ENCODE assay signal across 9 mouse cellular contexts in the genomic region with DNA sequence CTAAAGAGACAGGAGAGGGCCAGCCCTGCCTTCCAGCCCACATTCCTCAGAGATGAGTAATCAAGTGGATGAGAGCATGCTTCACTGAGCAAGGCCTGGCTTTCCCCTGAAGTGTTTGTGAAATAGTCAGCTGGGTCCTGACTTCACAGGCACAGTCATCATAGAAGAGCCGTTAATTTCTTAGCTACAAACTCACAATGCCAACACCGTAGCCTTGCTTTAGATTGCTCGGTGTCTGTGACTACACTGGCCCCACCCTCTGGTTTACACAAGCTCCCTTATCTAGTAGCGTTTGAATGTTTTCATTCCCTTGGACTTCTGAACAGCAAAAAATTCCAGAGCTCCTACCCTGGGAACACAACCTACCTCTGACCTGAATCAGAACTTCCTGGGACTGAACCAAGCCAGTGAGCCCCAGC. TPM values are rescaled to one million over a fixed set of nuclear protein-coding genes. Genes with fewer than 3 reads are reported as not detected.
DNase-seq lines count a peak whose midpoint lies in the region; ATAC-seq lines count a peak whose summit lies in the region.
"Had no signal": no experiment of that assay in that cellular context is flagged by ENCODE, and none has a peak within 500 bp of the region (broad histone marks: within the 10 kb centered on the region; RNA-seq: fewer than 3 reads in every experiment).

No protein-coding gene starts in this region.

- H3K4me3 ChIP-seq in hindbrain, embryonic 10.5 days: no peak overlapping the region
- no peak overlapping the region for H3K4me3 ChIP-seq in hindbrain, embryonic 14.5 days (replicated peaks; ENCODE audit: low read length)
- no peak overlapping the region for H3K4me3 ChIP-seq in liver, embryonic 16.5 days (ENCODE audit: low read depth, low read length)
- H3K4me3 ChIP-seq: hindbrain, embryonic 15.5 days had no signal

- H3K9me3 ChIP-seq in hindbrain, embryonic 10.5 days: no peaks in the 10 kb centered on the region
- no peaks in the 10 kb centered on the region for H3K9me3 ChIP-seq in hindbrain, embryonic 14.5 days (ENCODE audit: control insufficient read depth, low read length)
- H3K9me3 ChIP-seq in liver, embryonic 16.5 days (replicated peaks; ENCODE audit: control insufficient read depth, low read length): no peaks in the 10 kb centered on the region
- H3K9me3 ChIP-seq: hindbrain, embryonic 15.5 days had no signal

- no peak overlapping the region for H3K9ac ChIP-seq in hindbrain, embryonic 14.5 days
- H3K9ac ChIP-seq in liver, embryonic 16.5 days (ENCODE audit: low read depth, low read length): no peak overlapping the region
- H3K9ac ChIP-seq: hindbrain, embryonic 15.5 days had no signal

- ATAC-seq in hindbrain, embryonic 14.5 days (ENCODE audit: low FRiP score): no peak
- peak; percentile 70 for ATAC-seq in liver, embryonic 16.5 days (ENCODE audit: low read depth)

- no peak overlapping the region for H3K4me2 ChIP-seq in hindbrain, embryonic 14.5 days (replicated peaks)
- no peak overlapping the region for H3K4me2 ChIP-seq in liver, embryonic 16.5 days (ENCODE audit: low read depth, low read length)
- H3K4me2 ChIP-seq: hindbrain, embryonic 15.5 days had no signal

- H3K36me3 ChIP-seq in hindbrain, embryonic 10.5 days: 0 out of 2 replicates have a peak, but pooled peaks cover 4% of the 10 kb centered on the region
- H3K36me3 ChIP-seq in hindbrain, embryonic 14.5 days (replicated peaks; ENCODE audit: control insufficient read depth, insufficient read depth): no peaks in the 10 kb centered on the region
- H3K36me3 ChIP-seq in liver, embryonic 16.5 days (ENCODE audit: control insufficient read depth, insufficient read depth): no peaks in the 10 kb centered on the region
- H3K36me3 ChIP-seq: hindbrain, embryonic 15.5 days had no signal

- H3K27me3 ChIP-seq in hindbrain, embryonic 10.5 days (ENCODE audit: insufficient read depth, poor library complexity, severe bottlenecking): no peaks in the 10 kb centered on the region
- H3K27me3 ChIP-seq in hindbrain, embryonic 14.5 days (ENCODE audit: control insufficient read depth, insufficient read depth, low read length): no peaks in the 10 kb centered on the region
- H3K27me3 ChIP-seq in liver, embryonic 16.5 days (ENCODE audit: control insufficient read depth, insufficient read depth, low read depth, low read length): no peaks in the 10 kb centered on the region
- H3K27me3 ChIP-seq: hindbrain, embryonic 15.5 days had no signal

- H3K27ac ChIP-seq in hindbrain, embryonic 10.5 days: peak overlapping the region; percentile 72
- no peak overlapping the region for H3K27ac ChIP-seq in hindbrain, embryonic 14.5 days
- peak overlapping the region; percentile 47 for H3K27ac ChIP-seq in liver, embryonic 16.5 days (ENCODE audit: low read length)
- H3K27ac ChIP-seq: hindbrain, embryonic 15.5 days had no signal

- DNase-seq in hindbrain, embryonic 10.5 days (ENCODE audit: low spot score): peak; percentile 43
- DNase-seq in hindbrain, embryonic 14.5 days (ENCODE audit: low spot score): no peak
- DNase-seq in embryo, embryonic 10 days (ENCODE audit: low spot score): peak; percentile 75
- DNase-seq in heart, postnatal 10 days: peak; percentile 37 to 59
- no peak for DNase-seq in layer of hippocampus, adult 11-12 months (ENCODE audit: low spot score)
- DNase-seq in frontal cortex, postnatal 36 days (ENCODE audit: low spot score in 2 of 2): no peak
- DNase-seq in gastrocnemius, adult 8-10 months (ENCODE audit: low spot score in 2 of 2): no peak

- intact Hi-C loops in heart, postnatal 10 days (cut with DNase I): no loop called here

- peaks cover 27% of the 10 kb centered on the region for H3K4me1 ChIP-seq in hindbrain, embryonic 10.5 days (replicated peaks)
- no peaks in the 10 kb centered on the region for H3K4me1 ChIP-seq in hindbrain, embryonic 14.5 days (replicated peaks; ENCODE audit: control insufficient read depth, insufficient read depth, low read length)
- no peaks in the 10 kb centered on the region for H3K4me1 ChIP-seq in liver, embryonic 16.5 days (ENCODE audit: control insufficient read depth, low read depth, low read length)
- H3K4me1 ChIP-seq: hindbrain, embryonic 15.5 days had no signal

- 37% methylated on average over 4 of the region's 4 CpGs for WGBS in hindbrain, embryonic 10.5 days
- 13% methylated on average over 4 of the region's 4 CpGs for WGBS in hindbrain, embryonic 14.5 days
- 30% methylated on average over 4 of the region's 4 CpGs for WGBS in liver, embryonic 16.5 days (ENCODE audit: insufficient replicate concordance)

RNA-seq across cellular contexts. Expression of a gene that starts 11.4 kb away (rescaled TPM):
- polyA plus RNA-seq in hindbrain, embryonic 10.5 days (2016; fragmentation: Nextera tagmentation; extraction: Ambion mirVana): 5.6 and 8.5 TPM in 2 replicates
- 2.0 and 2.4 TPM in 2 replicates for polyA plus RNA-seq in hindbrain, embryonic 14.5 days (2014; fragmentation: Nextera tagmentation; extraction: Ambion mirVana)
- total RNA-seq in heart, postnatal 10 days (2021): 100 to 1,000 TPM; 118 to 162 TPM
- polyA plus RNA-seq in liver, embryonic 16.5 days (2015; fragmentation: Nextera tagmentation; extraction: Ambion mirVana): 13.3 and 13.4 TPM in 2 replicates
- total RNA-seq in gastrocnemius, adult 8-10 months (2022): 1 to 10 TPM; 3.8 to 5.3 (median 4.5) TPM

Comparison
In these comparisons a context has a peak if more than half of its experiments do, and no peak if none do; other contexts are left out.
1. DNase-seq: peak in hindbrain, embryonic 10.5 days (single experiment), embryo, embryonic 10 days (single experiment) and heart, postnatal 10 days (2 of 2); none in hindbrain, embryonic 14.5 days (single experiment), layer of hippocampus, adult 11-12 months (single experiment), frontal cortex, postnatal 36 days (0 of 2) and gastrocnemius, adult 8-10 months (0 of 2).